25 mouse cellular contexts compared by ENCODE assay signal in genomic region chr1:96276646-96277045, GRCm38 (mm10).
DNase-seq lines count a peak whose midpoint lies in the region; ATAC-seq and TF ChIP-seq lines count a peak whose summit lies in the region.
"Had no signal": no experiment of that assay in that cellular context is flagged by ENCODE, and none has a peak within 500 bp of the region (broad histone marks: within the 10 kb centered on the region; RNA-seq: fewer than 3 reads in every experiment).

No protein-coding gene starts in this region.

- no peak overlapping the region for H3K4me2 ChIP-seq in midbrain, postnatal 0 days (ENCODE audit: low read depth, low read length, poor library complexity, severe bottlenecking)
- H3K4me2 ChIP-seq in midbrain, embryonic 11.5 days, result no peak overlapping the region
- H3K4me2 ChIP-seq in forebrain, embryonic 16.5 days (ENCODE audit: low read length), result no peak overlapping the region
- H3K4me2 ChIP-seq: embryonic facial prominence, embryonic 12.5 days; heart, embryonic 12.5 days; hindbrain, embryonic 14.5 days; limb, embryonic 13.5 days; liver, embryonic 11.5 days; lung, embryonic 15.5 days; midbrain, embryonic 12.5 days; neural tube, embryonic 13.5 days had no signal

- intact Hi-C loops in heart, postnatal 10 days (cut with DNase I), result no loop called here

- H3K27me3 ChIP-seq in midbrain, postnatal 0 days (ENCODE audit: insufficient read depth, low read length), result no peaks in the 10 kb centered on the region
- no peaks in the 10 kb centered on the region for H3K27me3 ChIP-seq in midbrain, embryonic 11.5 days (ENCODE audit: control insufficient read depth, insufficient read depth, low read length)
- no peaks in the 10 kb centered on the region for H3K27me3 ChIP-seq in forebrain, embryonic 16.5 days (replicated peaks; ENCODE audit: control insufficient read depth, insufficient read depth, low read length)
- H3K27me3 ChIP-seq: embryonic facial prominence, embryonic 12.5 days; heart, embryonic 12.5 days; limb, embryonic 13.5 days; lung, embryonic 15.5 days; midbrain, embryonic 12.5 days; neural tube, embryonic 13.5 days had no signal

- H3K36me3 ChIP-seq in midbrain, postnatal 0 days (ENCODE audit: insufficient read depth, low read length), result no peaks in the 10 kb centered on the region
- H3K36me3 ChIP-seq in midbrain, embryonic 11.5 days (ENCODE audit: control insufficient read depth, insufficient read depth, low read length), result no peaks in the 10 kb centered on the region
- H3K36me3 ChIP-seq in forebrain, embryonic 16.5 days (ENCODE audit: control insufficient read depth, insufficient read depth), result no peaks in the 10 kb centered on the region
- H3K36me3 ChIP-seq: embryonic facial prominence, embryonic 12.5 days; heart, embryonic 12.5 days; limb, embryonic 13.5 days; lung, embryonic 15.5 days; midbrain, embryonic 12.5 days; neural tube, embryonic 13.5 days had no signal

- peak; percentile 83 for ATAC-seq in frontal cortex, adult (ENCODE audit: low TSS enrichment)
- no peak for ATAC-seq in midbrain, postnatal 0 days (ENCODE audit: low FRiP score)
- no peak for ATAC-seq in midbrain, embryonic 11.5 days (ENCODE audit: low FRiP score)
- ATAC-seq in forebrain, embryonic 16.5 days, result peak; percentile 86
- ATAC-seq: activated CD4-positive, CD25-positive, alpha-beta regulatory T cell, adult 4 months; intestine, postnatal 0 days had no signal

- WGBS in midbrain, postnatal 0 days, result 63% methylated on average over 2 of the region's 2 CpGs
- WGBS in midbrain, embryonic 11.5 days, result 83% methylated on average over 2 of the region's 2 CpGs
- WGBS in forebrain, embryonic 16.5 days, result 48% methylated on average over 2 of the region's 2 CpGs

- TF ChIP-seq CTCF in midbrain, postnatal 0 days (IDR thresholded peaks at IDR 0.05), result no peak

- no peaks in the 10 kb centered on the region for H3K4me1 ChIP-seq in midbrain, postnatal 0 days (ENCODE audit: insufficient read depth, low read length)
- H3K4me1 ChIP-seq in midbrain, embryonic 11.5 days (ENCODE audit: control insufficient read depth, insufficient read depth, low read length), result no peaks in the 10 kb centered on the region
- H3K4me1 ChIP-seq in forebrain, embryonic 16.5 days (replicated peaks; ENCODE audit: control insufficient read depth, insufficient read depth, low read length), result no peaks in the 10 kb centered on the region
- H3K4me1 ChIP-seq: embryonic facial prominence, embryonic 12.5 days; heart, embryonic 12.5 days; limb, embryonic 13.5 days; lung, embryonic 15.5 days; midbrain, embryonic 12.5 days; neural tube, embryonic 13.5 days had no signal

- DNase-seq in frontal cortex, postnatal 10 days (ENCODE audit: low spot score in 2 of 2), result no peak
- DNase-seq in midbrain, postnatal 0 days (ENCODE audit: low spot score), result peak; percentile 28
- DNase-seq in midbrain, embryonic 11.5 days (ENCODE audit: low spot score, missing footprints), result no peak
- DNase-seq in telencephalon, adult 2 months (ENCODE audit: low read depth, low spot score), result peak; percentile 34
- no peak for DNase-seq in heart, postnatal 10 days
- no peak for DNase-seq in cerebellum, adult 11-12 months
- DNase-seq: adrenal gland, adult 2 months; B cell, adult 2 months; cerebellum, postnatal 36 days; heart, adult 2 months; kidney, adult 9 months; kidney, postnatal 10 days; right cerebral cortex, postnatal 4 days had no signal

- H3K4me3 ChIP-seq in midbrain, postnatal 0 days (ENCODE audit: low read depth, low read length), result no peak overlapping the region
- no peak overlapping the region for H3K4me3 ChIP-seq in midbrain, embryonic 11.5 days (ENCODE audit: low read depth, low read length)
- H3K4me3 ChIP-seq in forebrain, embryonic 16.5 days (replicated peaks; ENCODE audit: low read length), result no peak overlapping the region
- H3K4me3 ChIP-seq: embryonic facial prominence, embryonic 12.5 days; heart, adult 2 months; heart, embryonic 12.5 days; limb, embryonic 13.5 days; lung, embryonic 15.5 days; midbrain, embryonic 12.5 days; neural tube, embryonic 13.5 days had no signal

- H3K9ac ChIP-seq in midbrain, postnatal 0 days (replicated peaks; ENCODE audit: low read length, poor library complexity, severe bottlenecking), result no peak overlapping the region
- no peak overlapping the region for H3K9ac ChIP-seq in midbrain, embryonic 11.5 days (ENCODE audit: low read length)
- no peak overlapping the region for H3K9ac ChIP-seq in forebrain, embryonic 16.5 days (replicated peaks; ENCODE audit: low read depth, low read length)
- H3K9ac ChIP-seq: embryonic facial prominence, embryonic 12.5 days; heart, embryonic 12.5 days; hindbrain, embryonic 14.5 days; limb, embryonic 13.5 days; lung, embryonic 15.5 days; midbrain, embryonic 12.5 days; neural tube, embryonic 13.5 days had no signal

- H3K27ac ChIP-seq in midbrain, postnatal 0 days (ENCODE audit: low read depth, low read length), result no peak overlapping the region
- H3K27ac ChIP-seq in midbrain, embryonic 11.5 days (ENCODE audit: low read depth, low read length), result no peak overlapping the region
- H3K27ac ChIP-seq in forebrain, embryonic 16.5 days (ENCODE audit: low read length), result no peak overlapping the region
- H3K27ac ChIP-seq: embryonic facial prominence, embryonic 12.5 days; heart, adult 2 months; hindbrain, embryonic 14.5 days; limb, embryonic 13.5 days; lung, embryonic 15.5 days; midbrain, embryonic 12.5 days; neural tube, embryonic 13.5 days had no signal

- H3K9me3 ChIP-seq in midbrain, postnatal 0 days (ENCODE audit: low read length), result no peaks in the 10 kb centered on the region
- no peaks in the 10 kb centered on the region for H3K9me3 ChIP-seq in midbrain, embryonic 11.5 days (ENCODE audit: control insufficient read depth, low read length)
- no peaks in the 10 kb centered on the region for H3K9me3 ChIP-seq in forebrain, embryonic 16.5 days (ENCODE audit: control insufficient read depth, low read length)
- H3K9me3 ChIP-seq: embryonic facial prominence, embryonic 12.5 days; heart, embryonic 12.5 days; limb, embryonic 13.5 days; lung, embryonic 15.5 days; midbrain, embryonic 12.5 days; neural tube, embryonic 13.5 days had no signal

Comparison
In these comparisons a context has a peak if more than half of its experiments do, and no peak if none do; other contexts are left out.
1. DNase-seq: peak in midbrain, postnatal 0 days (single experiment) and telencephalon, adult 2 months (single experiment); none in frontal cortex, postnatal 10 days (0 of 2), midbrain, embryonic 11.5 days (single experiment), heart, postnatal 10 days (0 of 2) and cerebellum, adult 11-12 months (single experiment).
2. ATAC-seq: peak in frontal cortex, adult (single experiment) and forebrain, embryonic 16.5 days (single experiment); none in midbrain, postnatal 0 days (single experiment) and midbrain, embryonic 11.5 days (single experiment).